27 mouse cellular contexts compared by ENCODE assay signal in the genomic region with DNA sequence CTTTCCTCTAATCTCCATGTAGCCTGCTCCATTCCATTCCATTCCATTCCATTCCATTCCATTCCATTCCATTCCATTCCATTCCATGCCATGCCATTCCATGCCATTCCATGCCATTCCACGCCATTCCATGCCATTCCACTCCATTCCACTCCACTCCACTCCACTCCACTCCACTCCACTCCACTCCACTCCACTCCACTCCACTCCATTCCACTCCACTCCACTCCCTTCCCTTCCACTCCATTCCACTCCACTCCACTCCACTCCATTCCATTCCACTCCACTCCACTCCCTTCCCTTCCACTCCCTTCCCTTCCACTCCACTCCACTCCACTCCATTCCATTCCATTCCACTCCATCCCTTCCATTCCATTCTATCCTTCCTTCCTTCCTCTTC.
"Had no signal": no experiment of that assay in that cellular context is flagged by ENCODE, and none has a peak within 500 bp of the region (broad histone marks: within the 10 kb centered on the region; RNA-seq: fewer than 3 reads in every experiment).

No protein-coding gene starts in this region.

- H3K9ac ChIP-seq: heart, embryonic 13.5 days; heart, embryonic 15.5 days; hindbrain, embryonic 12.5 days; hindbrain, embryonic 14.5 days; intestine, embryonic 15.5 days; limb, embryonic 12.5 days; liver, embryonic 13.5 days had no signal

- H3K36me3 ChIP-seq: heart, embryonic 13.5 days; heart, embryonic 15.5 days; hindbrain, embryonic 10.5 days; hindbrain, embryonic 12.5 days; intestine, embryonic 15.5 days; limb, embryonic 10.5 days; limb, embryonic 12.5 days; liver, embryonic 13.5 days had no signal

- ATAC-seq: hindbrain, embryonic 16.5 days; inflammation-experienced regulatory T-cells, adult 6 months; intestine, embryonic 15.5 days; intestine, postnatal 0 days had no signal

- H3K4me3 ChIP-seq: gastrocnemius, adult 2 months; heart, embryonic 13.5 days; heart, embryonic 15.5 days; hindbrain, embryonic 10.5 days; hindbrain, embryonic 12.5 days; intestine, embryonic 15.5 days; layer of hippocampus, adult 2 months; left cerebral cortex, adult 2 months; limb, embryonic 10.5 days; limb, embryonic 12.5 days; liver, embryonic 13.5 days had no signal

- H3K27ac ChIP-seq: gastrocnemius, adult 2 months; heart, embryonic 13.5 days; heart, embryonic 15.5 days; hindbrain, embryonic 10.5 days; hindbrain, embryonic 12.5 days; hindbrain, embryonic 14.5 days; intestine, embryonic 15.5 days; layer of hippocampus, adult 2 months; left cerebral cortex, adult 2 months; limb, embryonic 10.5 days; limb, embryonic 12.5 days; liver, embryonic 13.5 days had no signal

- H3K4me2 ChIP-seq: heart, embryonic 11.5 days; heart, embryonic 13.5 days; heart, embryonic 15.5 days; hindbrain, embryonic 12.5 days; hindbrain, embryonic 14.5 days; intestine, embryonic 15.5 days; limb, embryonic 12.5 days; liver, embryonic 11.5 days; liver, embryonic 13.5 days had no signal

- H3K4me1 ChIP-seq: heart, embryonic 13.5 days; heart, embryonic 15.5 days; hindbrain, embryonic 10.5 days; hindbrain, embryonic 12.5 days; intestine, embryonic 15.5 days; limb, embryonic 10.5 days; limb, embryonic 12.5 days; liver, embryonic 13.5 days had no signal

- H3K9me3 ChIP-seq: heart, embryonic 13.5 days; heart, embryonic 15.5 days; hindbrain, embryonic 10.5 days; hindbrain, embryonic 12.5 days; intestine, embryonic 15.5 days; limb, embryonic 10.5 days; limb, embryonic 12.5 days; liver, embryonic 13.5 days had no signal

- DNase-seq: gastrocnemius, adult 2 months; gastrocnemius, postnatal 10 days; gastrocnemius, postnatal 25 days; heart, adult 18-20 months; heart, postnatal 4 days; kidney, adult 18-20 months; kidney, adult 8-10 months; kidney, postnatal 10 days; kidney, postnatal 25 days; kidney, postnatal 4 days; liver; liver, embryonic 13.5 days had no signal

- H3K27me3 ChIP-seq: heart, embryonic 13.5 days; heart, embryonic 15.5 days; hindbrain, embryonic 12.5 days; intestine, embryonic 15.5 days; limb, embryonic 12.5 days; liver, embryonic 13.5 days had no signal
